Mouse (Mus musculus) E14TG2a.4 (cell line): ENCODE measurements around the gene Msh5.
"Not testable (repeated sequence)": the region's sequence is repeated elsewhere in the genome, so short reads cannot be mapped to it uniquely, and the experiment has no call there.

Source experiments
- H3K27me3 ChIP-seq: 2 replicates; pipeline ENCODE4 v1.6.1; 2014; ENCODE audit warnings: low read length, control low read depth; ENCODE audit not compliant: insufficient read depth
- H3K36me3 ChIP-seq: 2 replicates; pipeline ENCODE4 v1.6.1; 2014; ENCODE audit warnings: low read length, control low read depth; ENCODE audit not compliant: insufficient read depth
- H3K4me1 ChIP-seq: replicated peaks from 2 replicates; pipeline ENCODE4 v1.6.1; 2014; ENCODE audit warnings: low read depth, low read length, control low read depth
- H3K4me3 ChIP-seq: replicated peaks from 2 replicates; pipeline ENCODE4 v1.5.1; 2014; ENCODE audit warnings: mild to moderate bottlenecking, low read length
- H3K9me3 ChIP-seq: 2 replicates; pipeline ENCODE4 v1.6.1; 2014; ENCODE audit warnings: low read length, control low read depth
- CTCF ChIP-seq: conservative IDR thresholded peaks from 2 replicates; pipeline ENCODE4 v1.5.1; 2014; ENCODE audit warnings: low read length
- NANOG ChIP-seq: IDR thresholded peaks from 2 replicates; pipeline ENCODE4 v1.6.1; 2014; ENCODE audit warnings: borderline replicate concordance, low read length, mixed read lengths
- POU5F1 ChIP-seq: IDR thresholded peaks from 2 replicates; pipeline ENCODE4 v1.6.1; 2014; ENCODE audit warnings: low read length, borderline replicate concordance

The Msh5 gene

GRCm38 (mm10) chr17:35016376-35016775 is 30.2 kb downstream of the Msh5 start, which contains the start of gene Vwa7:
TSS of gene Vwa7 (plus strand) at chr17:35016579.
- 0 out of 2 replicates have a peak, but pooled peaks cover 5% of the 10 kb centered on the region for H3K27me3 ChIP-seq
- no peak for TF ChIP-seq CTCF
- TF ChIP-seq NANOG = no peak
- no peak for TF ChIP-seq POU5F1
- H3K36me3 ChIP-seq = peaks cover 65% of the 10 kb centered on the region
- H3K4me3 ChIP-seq = peak within 1 kb of the TSS; percentile 61
- no peaks in the 10 kb centered on the region for H3K9me3 ChIP-seq
- H3K4me1 ChIP-seq = peaks cover 94% of the 10 kb centered on the region

- Histone ChIP-seq H3K4me3 (peak overlapping the region; percentile 61), H3K27me3 (0 out of 2 replicates have a peak, but pooled peaks cover 5% of the 10 kb centered on the region), H3K36me3 (peaks cover 76% of the 10 kb centered on the region), H3K4me1 (peaks cover 94% of the 10 kb centered on the region), H3K9me3 (no peaks in the 10 kb centered on the region)
- TF ChIP-seq NANOG (no peak), POU5F1 (no peak), CTCF (no peak)
Measured at GRCm38 (mm10) chr17:35015296-35015695, 31.2 kb downstream of the Msh5 start.

- Histone ChIP-seq H3K36me3 (peaks cover 97% of the 10 kb centered on the region), H3K4me1 (peaks cover 84% of the 10 kb centered on the region), H3K27me3 (no peaks in the 10 kb centered on the region), H3K9me3 (no peaks in the 10 kb centered on the region), H3K4me3 (no peak overlapping the region)
- TF ChIP-seq NANOG = no peak
Measured at GRCm38 (mm10) chr17:35013221-35013620, 33.3 kb downstream of the Msh5 start.

- Histone ChIP-seq H3K27me3 (no peaks in the 10 kb centered on the region), H3K9me3 (no peaks in the 10 kb centered on the region), H3K4me3 (no peak overlapping the region), H3K4me1 (peaks cover 82% of the 10 kb centered on the region), H3K36me3 (peaks cover 100% of the 10 kb centered on the region)
- no peak for TF ChIP-seq NANOG
- no peak for TF ChIP-seq POU5F1
- no peak for TF ChIP-seq CTCF
Measured at GRCm38 (mm10) chr17:35012430-35012829, 34.1 kb downstream of the Msh5 start.

GRCm38 (mm10) chr17:35011440-35011839 is 35.1 kb downstream of the Msh5 start:
- H3K4me1 ChIP-seq = peaks cover 72% of the 10 kb centered on the region
- H3K4me3 ChIP-seq = no peak overlapping the region
- H3K9me3 ChIP-seq = no peaks in the 10 kb centered on the region
- no peaks in the 10 kb centered on the region for H3K27me3 ChIP-seq
- TF ChIP-seq CTCF = no peak
- TF ChIP-seq NANOG = no peak
- no peak for TF ChIP-seq POU5F1
- H3K36me3 ChIP-seq = peaks cover 100% of the 10 kb centered on the region

- Histone ChIP-seq H3K4me3 (no peak overlapping the region), H3K4me1 (peaks cover 67% of the 10 kb centered on the region), H3K27me3 (no peaks in the 10 kb centered on the region), H3K36me3 (peaks cover 99% of the 10 kb centered on the region), H3K9me3 (no peaks in the 10 kb centered on the region)
- TF ChIP-seq NANOG (no peak), CTCF (no peak), POU5F1 (no peak)
Measured at GRCm38 (mm10) chr17:35009586-35009985, 37.0 kb downstream of the Msh5 start.

GRCm38 (mm10) chr17:35007387-35007991 is 39.1 kb downstream of the Msh5 start:
- TF ChIP-seq NANOG (no peak), CTCF (no peak), POU5F1 (no peak)
- Histone ChIP-seq H3K4me1 (peaks cover 67% of the 10 kb centered on the region), H3K4me3 (no peak overlapping the region), H3K36me3 (peaks cover 99% of the 10 kb centered on the region), H3K9me3 (no peaks in the 10 kb centered on the region), H3K27me3 (no peaks in the 10 kb centered on the region)

GRCm38 (mm10) chr17:35005902-35006301 is 40.6 kb downstream of the Msh5 start:
- H3K36me3 ChIP-seq = peaks cover 87% of the 10 kb centered on the region
- not testable (repeated sequence) for H3K4me3 ChIP-seq, H3K9me3 ChIP-seq, H3K27me3 ChIP-seq
- peaks cover 56% of the 10 kb centered on the region for H3K4me1 ChIP-seq

GRCm38 (mm10) chr17:35005158-35005557 is 41.4 kb downstream of the Msh5 start:
- H3K36me3 ChIP-seq = peaks cover 79% of the 10 kb centered on the region
- TF ChIP-seq CTCF = no peak
- TF ChIP-seq POU5F1 = no peak
- H3K9me3 ChIP-seq = no peaks in the 10 kb centered on the region
- H3K4me1 ChIP-seq = peaks cover 49% of the 10 kb centered on the region
- no peaks in the 10 kb centered on the region for H3K27me3 ChIP-seq
- H3K4me3 ChIP-seq = peak overlapping the region; percentile 35; the same call in 1 of the 2 replicates
